ENCODE assay signal across 8 mouse cellular contexts in the genomic region with DNA sequence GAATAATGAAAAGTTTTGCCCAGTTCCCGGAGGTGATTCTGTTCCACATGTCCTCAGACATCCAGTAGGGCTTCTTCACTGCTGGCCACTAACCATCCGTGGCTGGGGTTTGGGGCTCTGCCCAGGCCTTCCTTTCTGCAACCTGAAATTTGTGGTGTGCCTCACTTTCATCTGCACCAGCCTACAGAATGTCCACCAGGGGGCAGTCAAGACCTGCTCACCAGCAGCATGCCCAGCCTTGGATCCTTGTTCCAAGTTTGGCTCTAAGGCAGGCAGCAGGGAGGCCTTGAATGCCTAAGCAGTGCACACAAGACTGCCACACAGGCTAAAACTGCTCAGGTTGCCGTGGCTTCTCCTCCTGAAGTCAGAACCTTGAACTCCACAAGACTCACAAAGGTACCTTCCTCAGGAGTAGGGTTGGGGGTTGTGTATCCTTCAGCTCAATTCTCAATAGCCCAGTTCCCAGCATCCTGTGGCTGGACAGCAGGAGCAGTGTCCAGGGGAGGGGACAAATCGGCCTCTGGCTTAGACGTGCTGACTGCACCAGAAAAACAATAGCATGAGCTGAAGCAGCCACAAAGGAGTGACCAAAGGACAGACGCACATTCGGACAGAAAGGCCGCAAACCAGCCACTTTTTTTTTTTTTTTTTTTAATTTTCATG. TPM values are rescaled to one million over a fixed set of nuclear protein-coding genes. Genes with fewer than 3 reads are reported as not detected.
DNase-seq lines count a peak whose midpoint lies in the region; ATAC-seq and TF ChIP-seq lines count a peak whose summit lies in the region.

No protein-coding gene starts in this region.

- peaks cover 35% of the 10 kb centered on the region for H3K4me1 ChIP-seq in hindbrain, embryonic 10.5 days (replicated peaks)
- H3K4me1 ChIP-seq in lung, embryonic 15.5 days = no peaks in the 10 kb centered on the region
- H3K4me1 ChIP-seq in thymus, adult 2 months (replicated peaks; ENCODE audit: control insufficient read depth, insufficient read depth, low read length) = no peaks in the 10 kb centered on the region

- no peaks in the 10 kb centered on the region for H3K27me3 ChIP-seq in hindbrain, embryonic 10.5 days (ENCODE audit: insufficient read depth, poor library complexity, severe bottlenecking)
- no peaks in the 10 kb centered on the region for H3K27me3 ChIP-seq in lung, embryonic 15.5 days
- no peaks in the 10 kb centered on the region for H3K27me3 ChIP-seq in thymus, adult 2 months (ENCODE audit: control insufficient read depth, insufficient read depth, low read length)

- no peak overlapping the region for H3K9ac ChIP-seq in lung, embryonic 15.5 days

- H3K9me3 ChIP-seq in hindbrain, embryonic 10.5 days = no peaks in the 10 kb centered on the region
- H3K9me3 ChIP-seq in lung, embryonic 15.5 days = no peaks in the 10 kb centered on the region

- H3K4me3 ChIP-seq in hindbrain, embryonic 10.5 days = no peak overlapping the region
- H3K4me3 ChIP-seq in lung, embryonic 15.5 days = no peak overlapping the region
- no peak overlapping the region for H3K4me3 ChIP-seq in thymus, adult 2 months (ENCODE audit: control insufficient read depth, insufficient read depth, low read length)

- ATAC-seq in lung, embryonic 15.5 days (ENCODE audit: borderline replicate concordance, extremely low read depth, low FRiP score, low TSS enrichment) = peak; percentile 61

- peak; percentile 92 for TF ChIP-seq CTCF in thymus, adult 2 months (IDR thresholded peaks at IDR 0.05; ENCODE audit: borderline replicate concordance, control insufficient read depth, extremely low read depth, insufficient read depth, low read length, poor library complexity)

- peak; percentile 89 for DNase-seq in MN1 (ENCODE audit: low spot score)
- peak; percentile 96 for DNase-seq in cerebellum, adult 9-10 months
- peak; percentile 75 to 95 for DNase-seq in frontal cortex, adult 2 months (ENCODE audit: extremely low spot score in 1 of 2, low spot score in 1 of 2)
- peak; percentile 90 for DNase-seq in hindbrain, embryonic 10.5 days (ENCODE audit: low spot score)
- DNase-seq in layer of hippocampus, adult 9-10 months (ENCODE audit: low spot score) = peak; percentile 82
- peak; percentile 77 for DNase-seq in ovary, adult 18-20 months (ENCODE audit: low spot score)
- peak; percentile 72 for DNase-seq in thymus, adult 2 months

- WGBS in hindbrain, embryonic 10.5 days = 37% methylated on average over 8 of the region's 8 CpGs
- WGBS in lung, embryonic 15.5 days = 42% methylated on average over 8 of the region's 8 CpGs
- WGBS in thymus, adult 2 months = 50% methylated on average over 8 of the region's 8 CpGs

- H3K4me2 ChIP-seq in lung, embryonic 15.5 days = no peak overlapping the region

- H3K27ac ChIP-seq in hindbrain, embryonic 10.5 days = peak overlapping the region; percentile 9; the same call in 1 of the 2 replicates
- no peak overlapping the region for H3K27ac ChIP-seq in lung, embryonic 15.5 days
- H3K27ac ChIP-seq in thymus, adult 2 months (ENCODE audit: control insufficient read depth, insufficient read depth, low read length) = no peak overlapping the region

- H3K36me3 ChIP-seq in hindbrain, embryonic 10.5 days = peaks cover 7% of the 10 kb centered on the region
- H3K36me3 ChIP-seq in lung, embryonic 15.5 days = no peaks in the 10 kb centered on the region
- no peaks in the 10 kb centered on the region for H3K36me3 ChIP-seq in thymus, adult 2 months (ENCODE audit: control insufficient read depth, insufficient read depth, low read length)

- 0 out of 2 replicates have a peak, but pooled peaks have one; percentile 27 for TF ChIP-seq POLR2A in thymus, adult 2 months (IDR thresholded peaks at IDR 0.05; ENCODE audit: control insufficient read depth, extremely low read depth, insufficient read depth, low read length, poor library complexity)

RNA-seq across cellular contexts. Expression of gene Morn1, which starts 9.0 kb away (rescaled TPM):
- 18.6 and 22.0 TPM in 2 replicates for polyA plus RNA-seq in frontal cortex, adult 2 months (2012; rRNA removed)
- polyA plus RNA-seq in hindbrain, embryonic 10.5 days (2016; fragmentation: Nextera tagmentation; extraction: Ambion mirVana) = 4.4 and 6.0 TPM in 2 replicates
- 5.9 and 7.7 TPM in 2 replicates for polyA plus RNA-seq in lung, embryonic 15.5 days (2015; fragmentation: Nextera tagmentation; extraction: Ambion mirVana)
- polyA plus RNA-seq in thymus, adult 2 months (2012; rRNA removed) = 3.8 and 5.0 TPM in 2 replicates

RNA-seq across cellular contexts. Expression of gene Rer1, which starts 9.2 kb away (rescaled TPM):
- 83.4 and 84.4 TPM in 2 replicates for polyA plus RNA-seq in frontal cortex, adult 2 months (2012; rRNA removed)
- 138 and 144 TPM in 2 replicates for polyA plus RNA-seq in hindbrain, embryonic 10.5 days (2016; fragmentation: Nextera tagmentation; extraction: Ambion mirVana)
- polyA plus RNA-seq in lung, embryonic 15.5 days (2015; fragmentation: Nextera tagmentation; extraction: Ambion mirVana) = 157 and 163 TPM in 2 replicates
- polyA plus RNA-seq in thymus, adult 2 months (2012; rRNA removed) = 107 and 111 TPM in 2 replicates

RNA-seq across cellular contexts. Expression of gene Pex10, which starts 28.6 kb away (rescaled TPM):
- polyA plus RNA-seq in frontal cortex, adult 2 months (2012; rRNA removed) = 16.7 and 21.1 TPM in 2 replicates
- polyA plus RNA-seq in hindbrain, embryonic 10.5 days (2016; fragmentation: Nextera tagmentation; extraction: Ambion mirVana) = 19.9 and 21.4 TPM in 2 replicates
- 21.1 and 26.2 TPM in 2 replicates for polyA plus RNA-seq in lung, embryonic 15.5 days (2015; fragmentation: Nextera tagmentation; extraction: Ambion mirVana)
- 32.8 and 38.0 TPM in 2 replicates for polyA plus RNA-seq in thymus, adult 2 months (2012; rRNA removed)

RNA-seq across cellular contexts. Expression of gene Plch2, which starts 38.8 kb away (rescaled TPM):
- 89.8 and 98.3 TPM in 2 replicates for polyA plus RNA-seq in frontal cortex, adult 2 months (2012; rRNA removed)
- 2.1 and 2.6 TPM in 2 replicates for polyA plus RNA-seq in hindbrain, embryonic 10.5 days (2016; fragmentation: Nextera tagmentation; extraction: Ambion mirVana)
- polyA plus RNA-seq in lung, embryonic 15.5 days (2015; fragmentation: Nextera tagmentation; extraction: Ambion mirVana) = 11.1 and 11.2 TPM in 2 replicates
- polyA plus RNA-seq in thymus, adult 2 months (2012; rRNA removed) = 7.6 and 10.0 TPM in 2 replicates
